Mouse (Mus musculus) stomach, embryonic 14.5 days (tissue): ENCODE data around the gene Rbm33. TPM values are rescaled to one million over a fixed set of nuclear protein-coding genes. Genes with fewer than 3 reads are reported as not detected.

Source experiments
- ATAC-seq: fragments of 200-750 bp; cut with Nextera tagmentation; 2 replicates; pipeline ENCODE4 v1.8.0; 2017; ENCODE audit warnings: low read depth, moderate TSS enrichment; ENCODE audit not compliant: insufficient number of reproducible peaks, insufficient read depth, low FRiP score
- H3K27ac ChIP-seq: fragments of 300-500 bp; sonication (generic); 2 replicates; pipeline ENCODE4 v1.5.1; 2014; ENCODE audit warnings: mild to moderate bottlenecking, low read length, moderate library complexity, mixed read lengths
- H3K27me3 ChIP-seq: fragments of 300-500 bp; sonication (generic); 2 replicates; pipeline ENCODE4 v1.6.1; 2014; ENCODE audit warnings: low read length, control low read depth, mixed read lengths; ENCODE audit not compliant: control insufficient read depth, insufficient read depth
- H3K36me3 ChIP-seq: fragments of 300-500 bp; sonication (generic); 2 replicates; pipeline ENCODE4 v1.6.1; 2014; ENCODE audit warnings: mild to moderate bottlenecking, control low read depth, low read length, moderate library complexity, mixed read lengths; ENCODE audit not compliant: control insufficient read depth, insufficient read depth
- H3K4me1 ChIP-seq: fragments of 300-500 bp; sonication (generic); 2 replicates; pipeline ENCODE4 v1.6.1; 2014; ENCODE audit warnings: low read length, control low read depth, mixed read lengths; ENCODE audit not compliant: control insufficient read depth, insufficient read depth
- H3K4me2 ChIP-seq: fragments of 300-500 bp; sonication (generic); replicated peaks from 2 replicates; pipeline ENCODE4 v1.6.1; 2014; ENCODE audit warnings: low read depth, low read length, control low read depth
- H3K4me3 ChIP-seq: fragments of 300-500 bp; sonication (generic); 2 replicates; pipeline ENCODE4 v1.5.1; 2014; ENCODE audit warnings: low read depth, low read length, control low read depth
- H3K9ac ChIP-seq: fragments of 300-500 bp; sonication (generic); replicated peaks from 2 replicates; pipeline ENCODE4 v1.6.1; 2014; ENCODE audit warnings: low read depth, mild to moderate bottlenecking, control low read depth, low read length, moderate library complexity, mixed read lengths
- H3K9me3 ChIP-seq: fragments of 300-500 bp; sonication (generic); 2 replicates; pipeline ENCODE4 v1.6.1; 2016; ENCODE audit warnings: low read depth, low read length, control low read depth; ENCODE audit not compliant: control insufficient read depth
- WGBS: fragments of 180-500 bp; shearing (Covaris S2); extraction: QIAGEN DNeasy Blood & Tissue Kit; methylation state at CpG from one replicate; pipeline ENCODE4 v1.1.7; 2014; 5-methylcytosine and 5-hydroxymethylcytosine counted together
- polyA plus RNA-seq: library from polyadenylated mRNA; unstranded; fragments of >200 nt; fragmentation: Nextera tagmentation; extraction: Ambion mirVana; gene quantifications from 2 replicates; pipeline ENCODE4 v1.2.1, GENCODE M21; 2014

The Rbm33 gene
- 26.4 and 27.4 TPM in 2 replicates for polyA plus RNA-seq

- Histone ChIP-seq H3K27me3 (no peaks in the 10 kb centered on the region), H3K4me1 (peaks cover 5% of the 10 kb centered on the region; the same call in 1 of the 2 replicates), H3K4me2 (peak within 1 kb of the TSS; percentile 77), H3K4me3 (peak within 1 kb of the TSS; percentile 99), H3K36me3 (no peaks in the 10 kb centered on the region), H3K9ac (peak within 1 kb of the TSS; percentile 100), H3K27ac (peak within 1 kb of the TSS; percentile 100), H3K9me3 (no peaks in the 10 kb centered on the region)
- peak; percentile 90 for ATAC-seq
- under 1% methylated on average over 76 of the region's 76 CpGs for WGBS
Measured at GRCm38 (mm10) chr5:28316722-28317245, at the start of gene Rbm33. Rbm33 (plus strand) TSS chr5:28317121.

GRCm38 (mm10) chr5:28267576-28267975 is 49.3 kb upstream of the Rbm33 start:
- no peak overlapping the region for H3K4me2 ChIP-seq
- H3K4me1 ChIP-seq, result no peaks in the 10 kb centered on the region
- H3K9ac ChIP-seq, result no peak overlapping the region
- H3K9me3 ChIP-seq, result no peaks in the 10 kb centered on the region
- 32% methylated on average over 2 of the region's 2 CpGs for WGBS
- H3K27ac ChIP-seq, result no peak overlapping the region
- no peaks in the 10 kb centered on the region for H3K36me3 ChIP-seq
- H3K27me3 ChIP-seq, result no peaks in the 10 kb centered on the region
- no peak for ATAC-seq
- H3K4me3 ChIP-seq, result no peak overlapping the region

- Histone ChIP-seq H3K9ac (no peak overlapping the region), H3K9me3 (no peaks in the 10 kb centered on the region), H3K36me3 (no peaks in the 10 kb centered on the region), H3K4me2 (no peak overlapping the region), H3K27ac (no peak overlapping the region), H3K4me3 (no peak overlapping the region), H3K27me3 (no peaks in the 10 kb centered on the region), H3K4me1 (no peaks in the 10 kb centered on the region)
- peak; percentile 18; the same call in 1 of the 2 replicates for ATAC-seq
- 41% methylated on average over 6 of the region's 6 CpGs for WGBS
Measured at GRCm38 (mm10) chr5:28269469-28269991, 47.4 kb upstream of the Rbm33 start.

GRCm38 (mm10) chr5:28272836-28273235 is 44.1 kb upstream of the Rbm33 start:
- Histone ChIP-seq H3K9ac (no peak overlapping the region), H3K27ac (no peak overlapping the region), H3K27me3 (no peaks in the 10 kb centered on the region), H3K9me3 (no peaks in the 10 kb centered on the region), H3K36me3 (no peaks in the 10 kb centered on the region), H3K4me1 (no peaks in the 10 kb centered on the region), H3K4me3 (no peak overlapping the region), H3K4me2 (no peak overlapping the region)
- ATAC-seq, result no peak
- WGBS, result 71% methylated on average over 2 of the region's 2 CpGs

GRCm38 (mm10) chr5:28277279-28277678 is 39.6 kb upstream of the Rbm33 start:
- H3K4me3 ChIP-seq, result no peak overlapping the region
- no peak overlapping the region for H3K4me2 ChIP-seq
- H3K27ac ChIP-seq, result no peak overlapping the region
- H3K27me3 ChIP-seq, result no peaks in the 10 kb centered on the region
- H3K9ac ChIP-seq, result no peak overlapping the region
- no peaks in the 10 kb centered on the region for H3K9me3 ChIP-seq
- no peaks in the 10 kb centered on the region for H3K4me1 ChIP-seq
- ATAC-seq, result no peak
- WGBS, result 29% methylated on average over 2 of the region's 2 CpGs
- H3K36me3 ChIP-seq, result no peaks in the 10 kb centered on the region

GRCm38 (mm10) chr5:28289111-28289510 is 27.8 kb upstream of the Rbm33 start:
- H3K27me3 ChIP-seq, result no peaks in the 10 kb centered on the region
- no peak overlapping the region for H3K4me3 ChIP-seq
- no peaks in the 10 kb centered on the region for H3K9me3 ChIP-seq
- H3K36me3 ChIP-seq, result no peaks in the 10 kb centered on the region
- no peaks in the 10 kb centered on the region for H3K4me1 ChIP-seq
- H3K4me2 ChIP-seq, result no peak overlapping the region
- no peak overlapping the region for H3K9ac ChIP-seq
- WGBS, result 36% methylated on average over 3 of the region's 3 CpGs
- no peak for ATAC-seq
- no peak overlapping the region for H3K27ac ChIP-seq

- no peaks in the 10 kb centered on the region for H3K9me3 ChIP-seq
- no peak overlapping the region for H3K9ac ChIP-seq
- H3K4me1 ChIP-seq, result no peaks in the 10 kb centered on the region
- no peak overlapping the region for H3K4me3 ChIP-seq
- no peak overlapping the region for H3K27ac ChIP-seq
- WGBS, result 80% methylated on average over 1 of the region's 1 CpGs
- no peak for ATAC-seq
- no peak overlapping the region for H3K4me2 ChIP-seq
- no peaks in the 10 kb centered on the region for H3K27me3 ChIP-seq
- no peaks in the 10 kb centered on the region for H3K36me3 ChIP-seq
Measured at GRCm38 (mm10) chr5:28290630-28291029, 26.3 kb upstream of the Rbm33 start.

- Histone ChIP-seq H3K9me3 (no peaks in the 10 kb centered on the region), H3K27ac (no peak overlapping the region), H3K9ac (no peak overlapping the region), H3K4me3 (no peak overlapping the region), H3K4me1 (no peaks in the 10 kb centered on the region), H3K36me3 (no peaks in the 10 kb centered on the region), H3K4me2 (no peak overlapping the region), H3K27me3 (no peaks in the 10 kb centered on the region)
- no peak for ATAC-seq
- 69% methylated on average over 5 of the region's 5 CpGs for WGBS
Measured at GRCm38 (mm10) chr5:28291118-28291850, 25.6 kb upstream of the Rbm33 start.
